Mouse (Mus musculus): ENCODE measurements at regions not wholly inside any gene's neighbourhood (a gene's known extent, or its start where the extent isn't known, plus 50 kb on each side); places are given as distances from the start of the nearest gene placed in this dataset.

- ATAC-seq, result no peak
- H3K4me1 ChIP-seq (replicated peaks), result no peaks in the 10 kb centered on the region
- WGBS, result 91% methylated on average over 1 of the region's 1 CpGs
- H3K27me3 ChIP-seq, result no peaks in the 10 kb centered on the region
- no peak overlapping the region for H3K9ac ChIP-seq (replicated peaks)
- H3K4me3 ChIP-seq (replicated peaks), result no peak overlapping the region
- H3K4me2 ChIP-seq (replicated peaks), result no peak overlapping the region
- no peak overlapping the region for H3K27ac ChIP-seq
- H3K9me3 ChIP-seq, result no peaks in the 10 kb centered on the region
- no peaks in the 10 kb centered on the region for H3K36me3 ChIP-seq
These were observed 141.0 kb upstream of the Adamts9 start for GRCm38 (mm10) chr6:93084286-93084685.

GRCm38 (mm10) chr6:93083716-93084115 is 140.4 kb upstream of the Adamts9 start:
- ATAC-seq, result no peak

GRCm38 (mm10) chr6:93082205-93082604 is 138.9 kb upstream of the Adamts9 start:
- Histone ChIP-seq H3K27me3 (no peaks in the 10 kb centered on the region), H3K4me3 (replicated peaks) (no peak overlapping the region), H3K4me2 (replicated peaks) (no peak overlapping the region), H3K9me3 (no peaks in the 10 kb centered on the region), H3K4me1 (replicated peaks) (no peaks in the 10 kb centered on the region), H3K36me3 (no peaks in the 10 kb centered on the region), H3K27ac (no peak overlapping the region), H3K9ac (replicated peaks) (no peak overlapping the region)
- no peak for ATAC-seq
- 80% methylated on average over 4 of the region's 4 CpGs for WGBS

More at GRCm38 (mm10) chr6:93083716-93084115, 140.4 kb upstream of the Adamts9 start:
- no peaks in the 10 kb centered on the region for H3K4me1 ChIP-seq (replicated peaks)
- no peaks in the 10 kb centered on the region for H3K9me3 ChIP-seq
- H3K9ac ChIP-seq (replicated peaks), result no peak overlapping the region
- no peak overlapping the region for H3K4me3 ChIP-seq (replicated peaks)
- H3K27ac ChIP-seq, result no peak overlapping the region
- H3K36me3 ChIP-seq, result no peaks in the 10 kb centered on the region
- WGBS, result 95% methylated on average over 6 of the region's 6 CpGs
- H3K27me3 ChIP-seq, result no peaks in the 10 kb centered on the region
- H3K4me2 ChIP-seq (replicated peaks), result no peak overlapping the region

GRCm38 (mm10) chr6:93076681-93077080 is 133.4 kb upstream of the Adamts9 start:
- no peaks in the 10 kb centered on the region for H3K4me1 ChIP-seq (replicated peaks)
- no peak overlapping the region for H3K4me2 ChIP-seq (replicated peaks)
- H3K9me3 ChIP-seq, result no peaks in the 10 kb centered on the region
- 81% methylated on average over 1 of the region's 1 CpGs for WGBS
- no peak overlapping the region for H3K4me3 ChIP-seq (replicated peaks)
- H3K9ac ChIP-seq (replicated peaks), result no peak overlapping the region
- no peaks in the 10 kb centered on the region for H3K36me3 ChIP-seq
- ATAC-seq, result no peak
- H3K27me3 ChIP-seq, result no peaks in the 10 kb centered on the region
- H3K27ac ChIP-seq, result no peak overlapping the region

- H3K4me2 ChIP-seq (replicated peaks), result no peak overlapping the region
- H3K36me3 ChIP-seq, result no peaks in the 10 kb centered on the region
- no peaks in the 10 kb centered on the region for H3K4me1 ChIP-seq (replicated peaks)
- no peak overlapping the region for H3K27ac ChIP-seq
- no peaks in the 10 kb centered on the region for H3K9me3 ChIP-seq
- no peak for ATAC-seq
- H3K9ac ChIP-seq (replicated peaks), result no peak overlapping the region
- no peaks in the 10 kb centered on the region for H3K27me3 ChIP-seq
- WGBS, result 67% methylated on average over 5 of the region's 5 CpGs
- no peak overlapping the region for H3K4me3 ChIP-seq (replicated peaks)
These were observed 132.6 kb upstream of the Adamts9 start for GRCm38 (mm10) chr6:93075867-93076266.

GRCm38 (mm10) chr6:93075011-93075410 is 131.7 kb upstream of the Adamts9 start:
- Histone ChIP-seq H3K4me3 (replicated peaks) (no peak overlapping the region), H3K4me2 (replicated peaks) (no peak overlapping the region), H3K27ac (no peak overlapping the region), H3K9ac (replicated peaks) (no peak overlapping the region), H3K27me3 (no peaks in the 10 kb centered on the region), H3K36me3 (no peaks in the 10 kb centered on the region), H3K4me1 (replicated peaks) (no peaks in the 10 kb centered on the region), H3K9me3 (no peaks in the 10 kb centered on the region)
- WGBS, result 87% methylated on average over 4 of the region's 4 CpGs
- no peak for ATAC-seq

GRCm38 (mm10) chr6:93070916-93071315 is 127.6 kb upstream of the Adamts9 start:
- peaks cover 11% of the 10 kb centered on the region; the same call in 1 of the 2 replicates for H3K4me1 ChIP-seq (replicated peaks)
- no peaks in the 10 kb centered on the region for H3K9me3 ChIP-seq
- H3K4me3 ChIP-seq (replicated peaks), result no peak overlapping the region
- no peaks in the 10 kb centered on the region for H3K27me3 ChIP-seq
- no peak overlapping the region for H3K4me2 ChIP-seq (replicated peaks)
- H3K9ac ChIP-seq (replicated peaks), result no peak overlapping the region
- H3K36me3 ChIP-seq, result no peaks in the 10 kb centered on the region
- ATAC-seq, result no peak
- H3K27ac ChIP-seq, result no peak overlapping the region
- 88% methylated on average over 5 of the region's 5 CpGs for WGBS

- Histone ChIP-seq H3K4me2 (replicated peaks) (no peak overlapping the region), H3K9ac (replicated peaks) (no peak overlapping the region), H3K4me1 (replicated peaks) (peaks cover 11% of the 10 kb centered on the region; the same call in 1 of the 2 replicates), H3K36me3 (no peaks in the 10 kb centered on the region), H3K9me3 (no peaks in the 10 kb centered on the region), H3K27me3 (no peaks in the 10 kb centered on the region), H3K27ac (no peak overlapping the region), H3K4me3 (replicated peaks) (no peak overlapping the region)
- no peak for ATAC-seq
- 95% methylated on average over 5 of the region's 5 CpGs for WGBS
These were observed 124.5 kb upstream of the Adamts9 start for GRCm38 (mm10) chr6:93067808-93068207.

- Histone ChIP-seq H3K4me1 (replicated peaks) (peaks cover 11% of the 10 kb centered on the region; the same call in 1 of the 2 replicates), H3K4me3 (replicated peaks) (no peak overlapping the region), H3K36me3 (no peaks in the 10 kb centered on the region), H3K9me3 (no peaks in the 10 kb centered on the region), H3K27ac (no peak overlapping the region), H3K27me3 (no peaks in the 10 kb centered on the region), H3K9ac (replicated peaks) (no peak overlapping the region), H3K4me2 (replicated peaks) (no peak overlapping the region)
- ATAC-seq, result no peak
- WGBS, result 41% methylated on average over 11 of the region's 11 CpGs
These were observed 123.5 kb upstream of the Adamts9 start for GRCm38 (mm10) chr6:93066553-93067376.

GRCm38 (mm10) chr6:93065917-93066552 is 122.7 kb upstream of the Adamts9 start:
- Histone ChIP-seq H3K9me3 (no peaks in the 10 kb centered on the region), H3K36me3 (no peaks in the 10 kb centered on the region), H3K27ac (no peak overlapping the region), H3K4me2 (replicated peaks) (no peak overlapping the region), H3K4me1 (replicated peaks) (peaks cover 11% of the 10 kb centered on the region; the same call in 1 of the 2 replicates), H3K4me3 (replicated peaks) (no peak overlapping the region), H3K27me3 (no peaks in the 10 kb centered on the region), H3K9ac (replicated peaks) (no peak overlapping the region)
- WGBS, result 83% methylated on average over 12 of the region's 12 CpGs
- ATAC-seq, result no peak

- Histone ChIP-seq H3K27me3 (no peaks in the 10 kb centered on the region), H3K4me2 (replicated peaks) (no peak overlapping the region), H3K4me1 (replicated peaks) (peaks cover 11% of the 10 kb centered on the region; the same call in 1 of the 2 replicates), H3K9ac (replicated peaks) (no peak overlapping the region), H3K36me3 (no peaks in the 10 kb centered on the region), H3K27ac (no peak overlapping the region), H3K4me3 (replicated peaks) (no peak overlapping the region), H3K9me3 (no peaks in the 10 kb centered on the region)
- 73% methylated on average over 6 of the region's 6 CpGs for WGBS
- ATAC-seq, result no peak
These were observed 122.1 kb upstream of the Adamts9 start for GRCm38 (mm10) chr6:93065366-93065765.

GRCm38 (mm10) chr6:93064366-93064765 is 121.1 kb upstream of the Adamts9 start:
- ATAC-seq, result no peak
- H3K27ac ChIP-seq, result no peak overlapping the region
- H3K9ac ChIP-seq (replicated peaks), result no peak overlapping the region
- no peaks in the 10 kb centered on the region for H3K9me3 ChIP-seq
- no peak overlapping the region for H3K4me3 ChIP-seq (replicated peaks)
- H3K4me2 ChIP-seq (replicated peaks), result no peak overlapping the region
- no peaks in the 10 kb centered on the region for H3K27me3 ChIP-seq
- 86% methylated on average over 7 of the region's 7 CpGs for WGBS
- no peaks in the 10 kb centered on the region for H3K36me3 ChIP-seq
- H3K4me1 ChIP-seq (replicated peaks), result peaks cover 11% of the 10 kb centered on the region; the same call in 1 of the 2 replicates

All from midbrain, embryonic 13.5 days (tissue).